Mouse (Mus musculus) kidney, postnatal 10 days (tissue): ENCODE results near the gene Vhl.

Source experiments
- DNase-seq: peaks from one replicate; pipeline ENCODE4 v3.0.0; 2021; ENCODE audit warnings: mixed read lengths

Vhl gene

DNA sequence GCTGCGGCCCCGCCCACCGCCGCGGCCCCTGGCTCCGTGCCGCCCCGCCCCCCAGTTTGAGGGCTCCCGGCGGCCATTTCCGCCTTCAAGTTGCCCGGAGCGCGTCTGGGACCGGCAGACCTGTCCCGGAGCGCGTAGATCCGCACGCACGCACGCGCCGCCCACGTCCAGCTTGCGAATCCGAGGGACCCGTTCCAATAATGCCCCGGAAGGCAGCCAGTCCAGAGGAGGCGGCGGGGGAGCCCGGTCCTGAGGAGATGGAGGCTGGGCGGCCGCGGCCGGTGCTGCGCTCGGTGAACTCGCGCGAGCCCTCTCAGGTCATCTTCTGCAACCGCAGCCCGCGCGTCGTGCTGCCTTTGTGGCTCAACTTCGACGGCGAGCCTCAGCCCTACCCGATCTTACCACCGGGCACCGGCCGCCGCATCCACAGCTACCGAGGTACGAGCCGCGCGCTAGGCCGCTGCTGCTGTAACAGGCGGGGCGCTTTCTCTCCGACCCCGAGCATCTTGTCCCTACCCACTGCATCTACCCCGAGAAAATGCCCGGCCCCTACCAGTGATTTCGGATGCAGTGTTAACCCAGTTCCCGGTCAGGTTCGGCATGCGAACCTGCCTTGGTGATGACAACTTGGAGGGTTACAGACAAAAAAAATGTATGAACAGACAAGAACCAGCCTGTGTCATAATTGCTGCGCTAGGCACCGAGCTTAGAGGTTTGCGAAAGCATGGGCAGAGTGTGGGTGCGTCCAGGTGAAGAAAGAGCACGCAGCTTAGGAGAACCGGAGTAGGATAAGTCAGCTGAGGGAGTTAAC lies at the start of gene Vhl:
TSS of gene Vhl (plus strand) at position 19 of the 811 bp plus-strand sequence.
- DNase-seq, result peak; percentile 94

DNA sequence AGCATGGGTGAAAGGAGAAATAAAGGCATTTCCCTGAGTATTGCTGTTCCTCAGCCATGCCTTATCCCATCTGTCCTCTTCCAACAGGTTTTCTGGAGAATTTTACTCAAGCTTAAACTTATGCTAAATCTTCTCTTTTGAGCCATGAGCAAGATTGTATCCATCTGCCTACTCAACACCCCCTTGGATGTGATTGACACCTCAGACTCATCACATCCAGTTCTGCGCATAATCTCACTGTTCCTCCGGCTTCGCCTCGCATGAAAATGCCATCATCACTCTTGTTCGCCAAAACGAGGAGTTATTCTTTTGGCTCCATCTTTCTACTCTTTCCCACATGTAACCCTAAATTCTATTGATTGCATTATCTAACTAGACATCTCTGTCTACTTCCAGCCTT lies 47.7 kb upstream of the Vhl start:
- no peak for DNase-seq

DNA sequence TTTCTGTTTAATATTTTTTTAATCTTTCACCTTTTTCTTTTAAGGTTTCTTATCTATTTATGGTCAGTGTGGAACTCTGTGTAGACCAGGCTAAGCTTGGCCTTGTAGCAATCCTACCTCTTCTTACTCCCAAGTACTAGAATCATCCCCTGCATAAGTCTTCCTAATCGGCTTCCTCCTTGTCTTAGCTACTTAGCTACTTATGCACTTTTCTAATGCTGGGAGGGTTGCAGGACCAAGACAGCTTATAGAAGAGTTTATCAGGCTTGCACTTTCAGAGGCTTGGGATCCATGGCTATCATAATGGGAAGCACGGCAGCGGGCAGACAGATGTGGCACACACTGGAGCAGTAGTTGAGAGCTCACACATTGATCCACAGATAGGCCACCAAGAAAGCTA lies 44.5 kb upstream of the Vhl start:
- no peak for DNase-seq

DNA sequence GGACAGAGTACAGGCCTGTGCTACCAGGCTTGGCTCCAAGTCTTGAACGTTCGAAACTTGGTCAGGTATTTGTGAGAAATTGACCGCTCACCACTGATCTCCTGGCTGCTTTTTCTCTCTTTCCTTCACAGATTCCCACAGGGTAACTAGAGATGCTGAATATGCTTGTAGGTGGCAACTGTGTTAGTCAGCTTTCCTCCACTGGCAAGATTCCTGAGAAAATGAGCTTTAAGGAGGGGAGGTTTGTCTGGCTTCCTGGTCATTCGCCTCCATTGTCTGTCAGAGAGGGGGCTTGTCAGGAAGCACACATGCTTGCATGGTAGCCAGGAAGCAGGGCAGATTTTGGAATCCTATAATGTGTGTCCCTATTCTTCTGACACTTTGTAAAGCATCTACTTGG lies 40.7 kb upstream of the Vhl start:
- DNase-seq, result no peak

DNA sequence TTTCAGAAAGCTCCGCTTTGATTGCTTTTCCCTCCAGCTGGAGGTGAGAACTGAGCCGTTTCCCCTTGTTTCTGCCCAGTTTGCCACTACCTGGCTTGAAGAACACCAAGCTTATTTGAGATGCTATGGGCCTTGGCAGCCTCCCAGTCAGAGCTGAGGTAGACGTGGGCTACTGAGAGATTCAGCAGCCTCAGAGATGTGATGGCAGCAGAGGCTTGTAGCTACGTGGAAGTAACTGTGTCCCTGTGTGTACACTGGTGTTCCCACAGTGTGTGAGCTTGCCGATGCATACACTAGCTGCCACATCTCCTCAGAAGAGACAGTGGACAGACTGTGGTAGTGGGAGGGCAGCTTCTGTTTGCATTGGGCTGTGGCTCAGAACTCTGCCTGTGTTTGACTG lies 38.7 kb upstream of the Vhl start:
- no peak for DNase-seq

DNA sequence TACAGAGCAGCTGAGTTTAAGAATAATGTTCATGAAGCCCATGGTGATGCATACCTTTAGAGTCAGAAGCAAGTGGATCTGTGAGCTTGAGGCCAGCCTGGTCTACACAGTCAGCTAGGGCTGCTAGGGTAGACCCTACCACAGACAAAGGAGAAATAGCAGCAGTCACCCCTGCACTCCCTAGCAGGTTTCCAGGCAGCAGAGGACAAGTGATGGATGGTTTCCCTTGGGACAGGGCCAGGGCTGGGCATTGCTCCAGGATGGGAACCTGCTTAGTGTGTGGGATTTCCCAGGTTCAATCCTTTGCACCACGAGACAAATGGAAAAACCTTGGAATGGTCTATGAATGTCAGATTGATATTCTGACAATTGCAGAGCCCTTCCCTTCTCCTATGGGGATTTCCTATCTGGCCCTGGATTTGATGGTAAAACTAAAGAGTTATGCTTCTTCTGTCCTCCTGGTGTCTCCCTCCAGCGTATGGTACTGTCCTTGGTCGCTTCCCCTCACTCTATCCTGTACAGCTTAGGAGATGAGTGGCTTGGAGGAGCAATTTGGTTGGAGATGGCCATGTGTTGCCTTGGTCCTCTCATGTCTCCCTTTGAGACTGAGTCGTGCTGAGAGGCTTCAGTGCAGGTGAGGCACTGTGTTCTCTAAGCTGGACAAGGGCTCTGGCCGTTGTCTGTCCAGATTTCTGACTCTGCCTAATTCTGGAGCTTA lies 37.1 kb upstream of the Vhl start:
- peak; percentile 80 for DNase-seq

DNA sequence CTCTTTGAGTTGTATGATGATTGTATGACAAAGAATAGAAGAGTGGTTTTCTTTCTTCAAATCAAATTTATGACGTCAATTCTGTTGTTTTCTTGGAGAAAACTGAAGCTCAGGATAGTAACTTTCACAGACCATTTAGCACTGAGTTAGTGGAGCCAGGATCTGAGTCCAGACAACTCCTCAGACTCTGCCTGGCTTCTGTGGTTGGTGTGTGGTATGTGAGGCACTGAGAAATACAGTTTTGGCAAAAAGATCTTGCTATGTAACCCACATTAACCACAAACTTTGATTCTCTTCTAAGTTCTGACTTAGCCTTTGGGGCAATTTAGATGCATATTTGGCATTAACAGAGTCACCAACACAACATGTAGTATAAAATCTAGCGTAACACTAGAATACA lies 31.1 kb upstream of the Vhl start:
- DNase-seq, result no peak

DNA sequence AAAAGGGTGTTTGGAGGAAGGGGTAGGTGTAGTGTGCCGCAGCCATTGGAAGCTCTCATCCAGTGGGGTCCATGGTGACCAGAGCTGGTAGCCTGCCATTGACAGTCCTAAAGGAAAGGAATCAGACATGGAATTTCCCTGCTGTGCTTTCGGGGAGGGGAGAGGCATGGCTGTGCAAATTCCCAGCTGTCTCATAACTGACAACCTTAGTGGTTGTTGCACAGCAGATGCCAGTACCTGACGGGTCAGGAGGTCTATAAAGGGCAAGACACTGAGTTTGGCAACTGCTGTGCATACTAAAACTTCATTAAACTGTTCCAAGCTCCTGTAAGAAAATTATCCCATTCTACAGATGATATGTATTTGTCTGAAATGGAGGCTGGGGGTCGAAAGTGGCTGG lies 25.8 kb upstream of the Vhl start:
- no peak for DNase-seq

DNA sequence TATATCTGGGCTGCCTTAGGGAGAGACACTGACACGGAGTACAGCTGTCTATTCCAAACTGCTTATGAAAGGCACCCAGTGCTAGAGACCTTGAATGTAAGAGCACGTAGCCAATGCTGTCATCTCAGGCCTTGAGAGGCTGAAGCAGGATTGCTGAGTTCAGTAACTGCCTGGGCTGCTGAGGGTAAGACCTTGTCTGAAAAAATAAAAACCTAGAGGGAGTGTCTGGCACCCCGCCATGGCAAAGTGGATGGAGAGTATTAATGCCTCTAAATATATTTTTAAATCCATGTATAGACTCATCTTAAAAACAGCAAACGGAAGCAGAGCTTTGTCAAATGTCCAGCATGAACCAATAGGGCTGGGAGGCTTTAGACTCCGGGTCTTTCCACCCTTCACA lies 23.9 kb upstream of the Vhl start:
- DNase-seq, result peak; percentile 45

DNA sequence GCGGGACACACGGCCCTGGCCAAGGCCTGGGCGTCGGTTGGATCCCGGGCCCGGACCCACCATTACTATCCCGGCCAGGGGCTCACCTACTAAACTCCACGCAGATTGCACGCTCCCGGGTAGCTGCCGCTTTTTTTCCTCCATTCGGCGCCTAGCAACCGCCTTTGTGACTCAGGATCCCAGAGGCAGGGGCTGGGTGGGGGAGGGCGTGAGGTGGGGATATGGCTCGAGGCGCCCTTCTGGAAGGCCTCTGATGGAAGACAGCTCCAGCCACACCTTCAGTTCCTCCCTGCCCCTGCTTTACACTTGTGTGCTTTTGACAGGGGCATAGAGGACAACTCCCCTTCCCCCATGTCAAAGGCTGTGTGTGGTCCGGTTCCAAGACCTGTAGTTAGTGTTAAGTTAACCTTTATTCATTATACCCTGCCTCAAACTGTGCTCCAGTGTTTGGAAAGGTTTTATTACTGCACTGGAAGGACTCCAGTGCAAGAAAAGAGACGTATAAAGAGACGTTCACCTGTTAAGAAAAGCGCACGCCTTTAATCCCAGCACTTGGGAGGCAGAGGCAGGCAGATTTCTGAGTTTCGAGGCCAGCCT lies 23.1 kb upstream of the Vhl start, which contains the start of gene Fancd2os:
TSS of gene Fancd2os (minus strand) at position 173 of the 597 bp plus-strand sequence.
- no peak for DNase-seq

DNA sequence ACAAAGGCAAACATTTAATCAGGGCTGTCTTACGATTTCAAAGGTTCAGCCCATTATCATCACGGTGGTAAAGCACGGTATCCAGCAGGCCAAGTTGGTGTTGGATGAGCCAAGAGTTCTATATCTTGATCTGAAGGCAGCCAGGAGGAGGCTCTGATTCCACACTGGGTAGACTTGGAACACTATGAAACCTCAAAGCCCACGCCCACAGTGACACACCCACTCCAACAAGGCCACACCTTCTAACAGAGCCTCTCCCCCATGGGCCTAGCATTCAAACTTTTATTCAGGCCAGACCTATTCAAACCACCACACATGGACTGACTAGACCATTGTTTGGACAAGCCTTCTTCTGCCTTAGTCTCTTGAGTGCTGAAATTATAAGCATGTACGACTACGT lies 20.9 kb upstream of the Vhl start:
- DNase-seq, result no peak

DNA sequence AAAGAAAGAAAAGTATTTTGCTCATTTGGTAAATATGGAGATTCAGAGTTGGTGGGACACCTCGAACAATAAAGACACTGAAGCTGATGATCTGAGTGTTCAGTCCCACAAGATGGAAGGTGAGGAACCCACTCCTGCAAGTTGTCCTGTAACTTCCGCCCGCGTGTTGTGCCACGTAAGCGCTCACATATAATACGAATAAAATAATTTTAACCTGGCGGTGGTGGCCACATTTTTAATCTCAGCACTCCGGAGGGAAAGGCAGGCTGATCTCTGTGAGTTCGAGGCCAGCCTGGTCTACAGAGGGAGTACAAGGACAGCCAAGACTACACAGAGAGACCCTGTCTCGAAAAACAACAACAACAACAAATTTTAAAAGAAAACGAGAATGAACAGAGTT lies 19.8 kb upstream of the Vhl start:
- DNase-seq, result no peak

DNA sequence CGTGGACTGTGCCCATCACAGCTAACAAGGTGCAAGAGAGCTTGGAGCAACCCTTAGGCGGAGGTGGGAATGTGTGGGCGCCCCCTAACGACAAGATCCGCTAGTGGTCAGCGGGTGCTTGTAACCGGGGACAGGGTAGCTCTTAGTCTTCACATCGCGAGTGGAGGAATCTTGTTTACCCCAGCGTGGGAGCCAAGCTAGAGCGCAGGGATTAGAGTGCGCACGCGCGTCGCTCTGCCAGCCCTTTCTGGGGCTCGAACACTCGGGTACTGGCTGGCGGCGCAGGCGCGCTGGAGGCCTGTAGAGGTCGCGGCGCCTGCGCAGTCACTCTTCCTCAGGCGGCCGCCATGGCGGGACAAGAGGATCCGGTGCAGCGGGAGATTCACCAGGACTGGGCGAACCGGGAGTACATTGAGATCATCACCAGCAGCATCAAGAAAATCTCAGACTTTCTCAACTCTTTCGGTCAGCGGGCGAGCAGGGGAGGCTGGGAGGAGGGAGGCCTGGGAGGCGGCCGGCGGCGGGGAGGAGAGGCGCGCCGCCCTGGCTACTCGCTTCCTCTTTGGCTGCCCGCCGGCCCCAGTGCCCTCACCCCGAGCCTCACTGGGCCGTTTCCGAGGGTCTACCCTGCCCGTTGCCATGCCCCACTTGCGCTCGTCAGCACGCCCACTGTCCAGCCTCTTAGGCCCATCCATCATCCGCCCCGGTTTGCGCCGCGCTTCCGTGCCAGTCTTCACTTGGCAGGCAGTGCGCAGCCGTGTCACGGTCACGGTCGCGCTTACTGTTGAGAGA lies 19.1 kb upstream of the Vhl start, which contains the start of gene Brk1:
TSS of gene Brk1 (plus strand) at position 341 of the 792 bp plus-strand sequence.
- peak; percentile 93 for DNase-seq

DNA sequence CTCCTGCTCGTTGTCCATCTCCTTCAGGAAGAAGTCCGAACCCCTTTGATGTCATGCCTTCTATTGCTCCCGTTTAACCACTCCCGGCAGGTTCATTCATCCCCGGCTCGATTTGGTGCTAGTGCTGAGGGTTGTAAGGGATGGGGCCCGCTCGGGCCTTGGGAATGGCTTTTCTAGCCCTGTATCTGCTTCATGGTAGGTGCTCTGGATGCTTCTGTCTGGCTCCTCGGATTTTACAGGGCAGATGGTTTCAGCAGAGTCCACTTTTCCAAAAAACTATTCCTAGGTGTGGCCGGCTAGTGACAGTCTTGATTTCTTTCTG lies 18.6 kb upstream of the Vhl start:
- DNase-seq, result no peak

DNA sequence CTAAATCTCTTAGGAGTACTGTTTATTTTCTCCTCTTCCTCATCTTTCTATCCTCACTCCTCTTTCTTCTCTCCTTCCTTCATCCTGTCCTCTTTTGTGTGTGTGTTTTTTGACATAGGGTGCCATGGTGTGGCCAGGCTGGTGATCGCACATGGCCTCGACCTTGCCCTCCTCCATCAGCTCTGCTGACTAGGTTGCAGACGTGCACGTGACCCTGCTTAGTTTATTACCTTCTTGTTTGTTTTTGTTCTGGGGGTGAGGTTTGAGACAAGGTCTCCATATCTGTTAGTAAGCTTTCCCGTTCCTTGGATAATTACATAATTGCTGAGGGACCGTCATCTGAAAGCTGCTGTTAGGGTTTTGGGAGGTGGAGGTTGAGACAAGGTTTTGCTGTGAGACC lies 14.9 kb upstream of the Vhl start:
- no peak for DNase-seq

DNA sequence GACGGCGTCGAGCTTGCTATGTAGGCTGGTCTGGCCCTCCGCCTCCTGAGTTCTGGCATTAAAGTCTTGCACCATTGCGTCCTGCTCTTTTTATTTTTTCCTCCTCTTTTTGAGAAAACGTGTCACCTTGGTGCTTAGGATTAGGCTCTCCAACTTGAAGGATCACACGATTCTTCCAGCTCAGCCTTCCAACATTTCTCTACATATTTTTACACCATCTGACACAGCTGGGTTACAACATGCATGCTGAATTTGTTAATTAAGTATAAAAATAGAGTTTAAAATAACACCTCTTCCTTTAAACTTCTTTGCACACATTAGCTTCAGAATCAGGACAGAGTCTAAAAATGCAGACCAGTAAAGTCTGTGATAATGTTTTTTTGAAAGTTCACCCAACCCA lies 14.5 kb upstream of the Vhl start:
- no peak for DNase-seq

DNA sequence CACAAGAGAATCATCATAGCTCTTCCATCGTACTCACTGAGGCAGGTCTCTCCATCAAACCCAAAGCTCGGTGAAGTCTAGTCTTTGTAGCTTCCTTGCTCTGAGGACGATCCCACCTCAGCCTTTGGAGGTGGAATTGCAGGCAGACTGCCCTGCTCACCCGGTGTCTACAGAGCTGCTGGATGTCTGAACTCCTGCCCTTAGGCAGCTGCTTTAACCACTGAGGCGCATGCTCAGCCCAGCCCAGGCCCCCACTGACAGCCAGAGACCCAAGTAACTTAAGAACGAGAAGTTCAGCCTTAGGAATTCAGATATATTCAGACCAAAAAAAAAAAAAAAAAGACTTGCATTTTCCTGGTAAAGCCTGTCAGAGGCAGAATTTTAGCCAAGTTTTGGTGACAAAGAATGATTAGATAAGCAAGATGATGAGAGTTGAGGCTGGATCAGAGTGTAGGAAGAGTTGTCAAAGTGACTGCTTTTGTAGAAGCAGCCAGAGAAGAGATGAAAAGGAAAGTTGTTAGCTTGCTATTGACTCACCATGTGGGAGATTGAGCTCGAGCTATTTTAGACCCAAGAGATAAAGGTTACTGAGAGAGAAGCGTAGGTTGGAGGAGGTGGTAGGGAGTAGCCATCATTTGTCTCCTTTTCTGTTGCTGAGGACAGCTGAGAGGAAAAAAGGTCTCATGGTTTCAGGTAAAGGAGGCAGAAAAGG lies 11.3 kb upstream of the Vhl start:
- DNase-seq, result peak; percentile 56

DNA sequence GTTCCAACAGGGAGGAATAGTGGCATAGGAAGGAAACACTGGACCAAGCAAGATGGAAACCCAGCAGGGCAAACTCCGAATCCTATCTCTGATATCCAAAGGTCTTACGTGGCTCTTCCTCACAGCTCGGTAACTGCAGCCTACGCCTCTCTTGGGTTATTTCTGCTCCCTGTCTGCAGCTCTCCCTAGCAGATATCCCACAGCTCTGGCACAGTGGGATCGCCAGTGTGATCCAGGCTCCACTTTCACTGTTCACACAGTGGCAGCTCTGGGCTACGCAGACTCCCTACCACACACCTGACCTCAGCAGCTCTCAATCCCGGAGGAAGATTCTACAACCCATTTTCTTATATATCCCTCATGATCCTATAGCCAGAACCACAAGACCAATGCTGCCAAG lies 9.6 kb upstream of the Vhl start:
- no peak for DNase-seq

DNA sequence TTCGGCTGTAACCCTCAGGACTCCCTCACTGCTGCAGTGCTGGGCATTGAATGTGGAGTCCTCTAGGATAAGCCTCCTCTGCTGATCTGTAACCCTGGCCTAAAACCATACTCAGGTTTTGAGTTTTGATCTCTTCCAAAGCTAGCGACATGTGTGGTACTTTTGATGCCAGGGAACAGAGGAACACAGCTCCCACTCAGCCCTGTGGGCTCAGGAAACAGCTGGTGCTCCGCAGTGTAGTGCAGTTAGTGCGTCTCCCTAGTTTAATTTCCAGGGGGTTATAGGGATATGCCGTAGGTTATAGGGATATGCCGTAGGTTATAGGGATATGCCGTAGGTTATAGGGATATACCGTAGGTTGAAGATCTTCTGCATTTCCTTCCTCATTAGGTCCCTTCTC lies 8.8 kb upstream of the Vhl start:
- DNase-seq, result no peak

DNA sequence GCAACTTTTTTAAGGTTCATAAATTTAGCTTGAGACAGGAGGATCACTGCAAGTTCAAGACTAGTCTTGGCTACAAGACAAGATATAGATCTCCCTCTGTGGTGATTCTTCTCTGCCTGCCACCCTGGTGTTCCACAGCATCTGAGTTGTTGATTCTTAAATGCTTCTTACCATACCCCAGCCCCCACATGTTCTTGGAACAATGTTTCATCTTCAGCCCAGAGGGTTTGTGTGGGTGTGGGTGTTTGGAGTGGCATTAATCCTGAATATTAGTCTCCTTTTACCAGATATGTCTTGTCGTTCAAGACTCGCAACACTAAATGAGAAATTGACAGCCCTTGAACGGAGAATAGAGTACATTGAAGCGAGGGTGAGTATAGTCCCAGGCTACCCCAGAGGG lies 8.3 kb upstream of the Vhl start:
- DNase-seq, result no peak

DNA sequence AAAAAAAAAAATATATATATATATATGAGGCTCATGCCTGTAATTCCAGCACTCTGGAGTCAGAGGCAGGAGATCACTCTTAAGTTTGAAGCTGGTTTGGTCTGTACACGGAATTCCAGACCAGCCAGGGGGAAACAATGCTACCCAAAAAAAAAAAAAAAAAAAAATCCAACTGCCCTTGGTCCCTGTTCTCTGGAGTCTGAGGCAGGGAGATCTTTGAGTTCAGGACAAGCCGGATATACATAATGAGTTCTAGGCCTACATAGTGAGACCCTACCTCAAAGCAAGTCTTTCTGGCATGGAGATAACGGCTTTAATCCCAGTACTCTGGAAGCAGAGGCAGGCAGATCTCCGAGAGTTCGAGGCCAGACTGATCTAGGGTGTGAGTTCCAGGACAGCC lies 373 bp upstream of the Vhl start:
- DNase-seq, result no peak

DNA sequence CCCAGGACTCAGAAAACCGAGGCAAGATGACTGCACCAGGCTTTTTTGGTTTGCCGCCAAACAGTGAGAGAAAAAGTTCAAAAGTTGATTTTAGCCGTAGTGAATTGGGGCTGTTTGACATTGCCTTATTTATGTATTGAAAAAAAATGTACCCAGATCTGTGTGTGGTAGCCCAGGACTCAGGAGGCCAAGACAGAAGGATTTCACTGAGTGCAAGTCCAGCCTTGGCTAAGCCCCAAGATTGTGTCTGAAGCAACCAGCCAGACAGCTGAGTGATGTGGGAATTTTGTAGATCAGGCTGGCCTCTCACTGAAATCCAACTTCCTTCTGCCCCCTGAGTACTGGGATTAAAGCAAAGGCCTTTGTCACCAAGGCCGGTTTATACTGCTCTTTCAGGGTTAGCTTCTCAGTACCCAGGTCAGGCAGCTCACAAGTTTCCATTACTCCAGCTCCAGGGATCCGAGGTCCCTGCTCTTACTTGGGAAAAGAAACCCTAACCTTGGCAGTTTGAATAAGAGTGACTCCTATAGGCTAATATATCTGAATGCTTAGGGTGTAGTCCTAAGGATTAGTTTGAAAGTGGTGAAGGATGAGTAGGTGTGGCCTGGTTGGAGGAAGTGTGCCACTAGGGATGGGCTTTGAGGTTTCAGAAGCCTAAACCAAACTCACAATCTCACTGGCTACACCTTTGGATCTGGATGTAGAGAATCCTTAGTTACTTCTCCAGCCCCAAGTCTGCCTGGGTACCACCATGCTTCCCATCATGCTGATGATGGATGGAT lies 1.4 kb downstream of the Vhl start:
- DNase-seq, result peak; percentile 40
